Mouse (Mus musculus) ovary, adult 18-20 months (tissue): Measurements from ENCODE around the gene Cntfr.
"Not testable (repeated sequence)": the region's sequence is repeated elsewhere in the genome, so short reads cannot be mapped to it uniquely, and the experiment has no call there.

ENCODE experiments used
- DNase-seq: peaks from one replicate; pipeline ENCODE4 v3.0.0; 2022; ENCODE audit warnings: low spot score, mixed read lengths

The Cntfr gene

DNA sequence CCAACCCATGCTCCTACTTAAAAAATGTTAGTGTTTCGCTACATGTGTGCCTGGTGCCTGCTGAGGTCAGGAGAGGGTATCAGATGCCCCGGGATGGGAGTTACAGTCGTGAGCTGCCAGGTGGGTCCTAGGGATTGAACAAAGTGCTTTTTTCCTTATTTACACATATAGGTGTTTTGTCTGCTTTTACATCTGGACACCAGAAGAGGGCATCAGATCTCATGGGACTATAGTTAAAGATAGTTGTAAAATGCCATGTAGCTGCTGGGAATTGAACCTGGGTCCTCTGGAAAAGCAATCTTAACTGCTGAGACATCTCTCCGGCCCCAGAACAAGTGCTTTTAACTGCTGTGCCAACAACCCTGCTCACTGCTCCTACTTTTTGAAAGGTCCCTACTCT, 13.3 kb upstream of the Cntfr start:
- DNase-seq, result no peak

DNA sequence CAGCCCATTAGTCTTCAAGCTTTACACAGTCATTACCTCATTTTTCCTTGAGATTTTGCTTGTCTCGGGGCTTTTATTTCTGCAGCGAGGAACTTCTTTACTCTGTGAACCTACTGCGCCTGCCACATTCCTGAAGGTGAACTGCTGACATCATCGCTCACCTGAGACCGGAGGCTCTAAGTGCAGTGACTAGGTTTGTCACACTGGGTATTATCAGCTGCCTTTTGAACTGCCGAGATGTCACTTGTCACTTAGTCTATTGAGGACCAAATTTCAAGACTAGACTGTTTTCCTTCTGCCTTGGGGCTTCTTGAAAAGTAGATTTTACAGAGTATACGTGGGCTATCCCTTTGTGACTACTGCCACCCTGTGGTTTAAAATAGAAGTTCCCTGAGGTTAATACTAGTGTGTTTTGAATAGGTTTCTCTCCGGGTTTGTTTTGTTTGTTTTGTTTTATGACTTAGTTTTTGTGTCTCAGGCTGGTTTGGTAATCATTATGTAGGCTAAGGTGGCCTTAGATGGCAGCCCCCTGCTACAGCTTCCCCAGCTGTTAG, 11.4 kb upstream of the Cntfr start:
- no peak for DNase-seq

DNA sequence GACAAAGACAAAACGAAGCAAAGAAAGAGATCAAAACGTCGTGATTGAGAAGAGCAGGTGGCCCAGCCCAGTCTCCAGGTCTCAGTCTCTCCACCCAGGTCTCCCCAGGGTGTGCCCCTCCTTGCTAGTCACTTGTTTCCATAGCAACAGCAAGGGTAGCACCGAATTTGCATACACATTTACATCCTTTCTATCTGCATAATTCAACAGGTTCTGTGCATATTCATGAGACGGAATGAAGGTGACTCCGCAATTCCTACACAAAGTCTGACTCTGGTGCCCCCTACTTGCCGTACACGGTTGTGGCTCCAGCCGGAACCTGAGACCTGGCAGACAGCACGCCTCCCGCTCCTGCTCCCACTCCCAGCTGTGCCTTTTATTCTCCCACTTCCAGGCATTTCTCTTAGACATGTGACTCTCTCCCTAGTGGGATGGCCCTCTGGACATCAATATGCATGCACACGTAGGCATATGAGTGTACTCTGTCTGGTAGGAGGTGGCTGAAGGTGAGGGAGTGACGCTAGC, 10.2 kb upstream of the Cntfr start:
- DNase-seq, result no peak

GRCm38 (mm10) chr4:41705922-41706754, 9.2 kb upstream of the Cntfr start:
- no peak for DNase-seq

GRCm38 (mm10) chr4:41704651-41705050, 7.8 kb upstream of the Cntfr start:
- no peak for DNase-seq

DNA sequence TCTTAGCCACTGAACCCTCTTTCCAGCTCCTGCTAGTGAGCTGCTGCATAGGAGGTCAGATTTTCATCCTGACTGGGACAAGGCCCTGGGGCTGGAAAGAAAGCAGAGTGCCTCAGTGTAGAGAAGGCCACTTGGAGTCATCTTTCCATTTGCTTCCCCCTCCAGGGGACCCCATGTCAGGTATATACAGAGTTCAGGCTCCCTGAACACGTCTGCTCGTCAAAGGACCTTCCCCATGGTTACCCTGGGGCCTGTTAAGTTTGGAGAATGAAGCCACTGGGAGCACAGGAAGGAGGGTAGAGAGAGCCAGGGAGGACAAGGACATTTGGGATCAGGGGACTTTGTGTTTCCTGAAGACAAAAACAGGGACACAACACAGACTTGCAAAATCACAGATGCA, 5.3 kb upstream of the Cntfr start:
- DNase-seq, result not testable (repeated sequence)

- DNase-seq, result not testable (repeated sequence)
These were observed 3.3 kb upstream of the Cntfr start for GRCm38 (mm10) chr4:41700224-41700623.

DNA sequence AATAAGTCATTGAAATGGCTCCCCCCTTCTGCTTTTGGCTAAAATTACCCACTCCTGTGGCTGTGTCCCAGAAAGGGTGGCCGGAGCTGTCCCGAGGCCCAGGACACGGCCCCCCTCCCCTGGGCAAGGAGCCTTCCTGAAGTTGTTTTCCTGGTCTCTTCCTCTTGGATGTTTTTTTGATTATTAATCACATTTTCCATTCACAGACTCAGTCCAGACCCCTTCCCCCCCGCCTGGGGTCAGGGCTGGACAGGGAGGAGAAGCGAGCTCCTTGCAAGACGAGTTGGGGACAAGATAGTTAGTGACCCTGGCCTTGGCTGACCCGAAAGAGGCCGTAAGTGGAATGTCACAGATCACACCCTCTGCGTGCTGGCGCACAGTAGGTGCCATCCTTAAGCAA, 2.9 kb upstream of the Cntfr start, which contains the start of gene Il11ra1:
TSS of gene Il11ra1 (plus strand) at position 207 of the 400 bp plus-strand sequence.
- not testable (repeated sequence) for DNase-seq

GRCm38 (mm10) chr4:41698421-41699016, 1.6 kb upstream of the Cntfr start:
- not testable (repeated sequence) for DNase-seq

GRCm38 (mm10) chr4:41696452-41696851, 437 bp downstream of the Cntfr start:
- DNase-seq, result not testable (repeated sequence)

- not testable (repeated sequence) for DNase-seq
These were observed 1.1 kb downstream of the Cntfr start for GRCm38 (mm10) chr4:41695800-41696199.

- not testable (repeated sequence) for DNase-seq
These were observed 3.4 kb downstream of the Cntfr start for GRCm38 (mm10) chr4:41693511-41693910.

DNA sequence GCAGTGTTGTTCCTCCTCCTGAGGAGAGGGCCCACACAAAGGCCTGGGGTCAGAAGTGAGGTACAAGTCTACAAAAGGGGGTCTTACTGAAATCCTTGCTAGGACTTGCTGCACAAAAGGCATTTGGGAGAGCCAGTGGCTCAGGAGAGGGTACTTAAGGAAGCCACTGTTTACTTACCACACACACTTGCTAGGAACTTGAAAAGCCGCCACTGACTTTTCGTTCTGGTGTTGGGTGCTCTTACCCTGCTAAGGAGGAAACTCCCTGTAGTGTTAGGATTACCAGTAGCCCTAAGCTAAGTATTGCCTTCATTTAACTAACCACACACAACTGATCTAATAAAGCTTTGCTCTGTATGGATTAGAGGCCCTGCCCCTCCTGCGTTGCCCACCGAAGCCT, 6.9 kb downstream of the Cntfr start:
- DNase-seq, result not testable (repeated sequence)

DNA sequence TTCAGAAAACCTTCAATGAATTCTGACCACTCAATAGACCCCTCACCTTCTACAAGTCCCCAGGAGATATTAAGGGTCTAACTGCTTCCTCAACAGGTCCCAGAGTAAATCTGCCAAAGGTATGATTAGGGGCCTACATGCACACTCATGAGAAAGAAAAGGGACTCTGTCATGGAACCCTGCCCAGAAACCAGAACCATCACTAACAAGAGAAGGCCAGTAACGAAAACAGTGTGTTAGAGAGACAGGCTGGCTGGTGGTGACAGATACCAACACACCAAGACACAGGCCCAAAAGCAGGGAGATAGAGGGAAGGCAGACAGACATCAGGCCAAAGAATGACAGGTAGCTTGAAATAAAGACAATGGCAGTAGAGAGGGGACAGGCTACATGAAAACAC, 8.3 kb downstream of the Cntfr start:
- DNase-seq, result not testable (repeated sequence)

- not testable (repeated sequence) for DNase-seq
These were observed 10.9 kb downstream of the Cntfr start for GRCm38 (mm10) chr4:41685882-41686492.

DNA sequence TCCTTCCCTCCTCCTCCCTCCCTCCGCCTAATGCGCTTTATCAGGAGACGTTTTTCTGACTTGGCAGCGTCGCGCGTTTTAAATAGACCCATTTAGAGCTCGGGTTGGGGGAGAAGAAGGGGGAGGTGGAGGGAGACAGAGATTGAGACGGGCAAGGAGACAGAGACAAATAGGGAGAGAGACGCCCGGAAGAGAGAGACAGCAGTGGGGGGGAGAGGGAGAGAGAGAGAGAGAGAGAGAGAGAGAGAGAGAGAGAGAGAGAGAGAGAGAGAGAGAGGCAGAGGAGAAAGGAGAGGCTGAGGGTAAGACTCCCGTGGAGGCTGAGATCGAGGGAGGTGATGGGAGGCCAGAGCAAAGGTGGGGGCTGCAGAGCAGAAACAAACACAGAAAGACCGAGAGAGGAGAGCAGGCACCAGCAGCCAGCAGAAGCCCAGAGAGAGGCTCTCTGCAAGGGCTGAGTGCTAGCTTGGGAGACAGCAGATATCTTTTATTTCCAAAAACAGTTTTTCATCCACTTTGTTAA, 11.9 kb downstream of the Cntfr start:
- DNase-seq, result not testable (repeated sequence)

GRCm38 (mm10) chr4:41684131-41684930, 12.6 kb downstream of the Cntfr start:
- DNase-seq, result not testable (repeated sequence)

DNA sequence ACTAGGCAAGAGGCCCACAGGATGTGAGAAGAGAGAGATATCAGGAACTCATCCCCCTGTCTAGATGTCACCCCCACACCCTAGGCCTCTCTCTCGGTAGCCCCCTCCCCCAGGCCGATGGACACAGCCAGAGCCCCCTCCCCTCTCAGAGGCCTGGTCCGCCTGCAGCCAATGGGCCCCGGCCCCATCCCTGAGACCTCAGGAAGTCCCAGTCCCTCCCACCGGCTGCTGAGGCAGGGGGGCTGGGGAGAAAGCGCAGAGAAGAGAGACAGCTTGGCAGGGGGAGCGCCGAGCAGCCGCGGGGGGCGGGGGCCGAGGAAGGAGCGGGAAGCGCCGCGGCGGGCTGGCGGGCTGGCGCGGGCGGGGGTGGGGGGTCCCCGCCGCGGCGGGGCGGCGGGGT, 13.6 kb downstream of the Cntfr start:
- not testable (repeated sequence) for DNase-seq

GRCm38 (mm10) chr4:41682789-41683188, 14.1 kb downstream of the Cntfr start:
- no peak for DNase-seq

DNA sequence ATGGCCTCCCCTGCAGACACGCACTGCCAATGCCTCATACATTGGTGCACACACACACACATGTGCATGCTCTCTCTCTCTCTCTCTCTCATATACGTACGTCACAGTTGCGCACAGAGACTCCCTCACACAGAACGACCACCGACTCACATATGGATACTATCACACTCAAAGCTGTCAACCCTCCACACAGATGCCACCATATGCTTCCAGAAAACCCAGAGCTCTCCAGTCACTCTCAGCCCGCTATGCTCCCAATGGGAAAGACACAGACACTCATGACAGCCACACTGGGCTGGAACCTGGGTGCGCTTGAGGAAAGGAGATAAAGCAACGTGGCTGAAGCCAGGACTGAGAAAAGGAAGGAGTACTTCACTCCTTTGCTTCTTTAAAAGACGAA, 14.9 kb downstream of the Cntfr start:
- DNase-seq, result no peak

GRCm38 (mm10) chr4:41681176-41681575, 15.7 kb downstream of the Cntfr start:
- no peak for DNase-seq
